Mouse (Mus musculus) left cerebral cortex, postnatal 36 days (tissue): ENCODE measurements around the gene Wwox. TPM values are rescaled to one million over a fixed set of nuclear protein-coding genes. Genes with fewer than 3 reads are reported as not detected.

Experiments used
- DNase-seq, 2 experiments: peaks; one replicate each; pipeline ENCODE4 v3.0.0; 2021 to 2022; ENCODE audit warnings: low spot score in 2 of 2, mixed read lengths in 1 of 2
- intact Hi-C: fragments of 180-260 bp; cut with DNase I; formaldehyde crosslinking; loops from one replicate; pipeline ENCODE4 v1.15.1; 2025
- total RNA-seq, 2 experiments: library from RNA; stranded (reverse); gene quantifications; 2 replicates each; pipeline ENCODE4 v1.2.3; 2021

The Wwox gene
- total RNA-seq, 2 experiments from 2014 or later = 13.3 to 16.5 TPM

DNA sequence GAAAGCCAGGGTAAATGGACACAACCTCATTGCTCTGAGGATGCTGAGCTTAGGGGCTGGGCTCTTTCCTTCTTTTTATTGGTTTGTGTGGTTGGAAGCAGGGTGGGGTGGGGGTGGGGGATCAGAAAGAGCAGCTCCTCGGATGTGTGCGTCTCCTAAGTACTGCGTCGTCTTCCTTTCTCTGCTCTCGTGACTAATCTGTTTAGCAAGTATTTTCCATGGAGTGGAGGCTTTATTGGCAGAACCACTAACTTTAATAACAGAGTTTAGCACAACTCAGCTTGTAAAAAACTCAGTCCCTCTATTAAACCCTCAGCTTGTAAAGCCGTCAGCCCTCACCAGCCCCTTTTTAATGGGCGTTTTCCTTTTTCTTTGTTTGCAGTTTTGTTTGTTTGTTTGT lies 762.3 kb downstream of the Wwox start:
- no peak for DNase-seq
- intact Hi-C loops = no loop called here

DNA sequence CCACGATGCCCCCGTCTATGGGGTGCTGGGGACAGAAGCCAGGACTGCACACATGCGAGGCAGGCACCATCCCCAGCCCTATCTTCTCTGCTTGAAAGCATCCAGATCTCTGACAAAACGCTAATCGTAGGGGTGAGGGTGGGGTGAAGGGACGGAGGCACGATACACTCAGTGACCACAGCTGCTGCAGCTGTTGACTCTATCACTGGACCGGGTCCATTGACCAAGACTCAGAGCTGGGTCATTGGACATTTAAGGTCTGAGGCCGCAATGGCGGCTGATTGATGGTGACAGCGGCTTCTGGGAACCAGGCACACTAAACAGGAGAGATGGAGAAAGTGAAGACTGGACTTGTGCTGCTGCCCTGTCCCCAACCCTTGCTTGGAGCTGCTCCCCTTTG lies 768.0 kb downstream of the Wwox start:
- DNase-seq = no peak
- intact Hi-C loops = no loop called here

- intact Hi-C loops = no loop called here
- no peak for DNase-seq
These were observed 769.1 kb downstream of the Wwox start for GRCm38 (mm10) chr8:115208415-115209192.

- intact Hi-C loops = no loop called here
- no peak for DNase-seq
These were observed 770.6 kb downstream of the Wwox start for GRCm38 (mm10) chr8:115210014-115210413.

DNA sequence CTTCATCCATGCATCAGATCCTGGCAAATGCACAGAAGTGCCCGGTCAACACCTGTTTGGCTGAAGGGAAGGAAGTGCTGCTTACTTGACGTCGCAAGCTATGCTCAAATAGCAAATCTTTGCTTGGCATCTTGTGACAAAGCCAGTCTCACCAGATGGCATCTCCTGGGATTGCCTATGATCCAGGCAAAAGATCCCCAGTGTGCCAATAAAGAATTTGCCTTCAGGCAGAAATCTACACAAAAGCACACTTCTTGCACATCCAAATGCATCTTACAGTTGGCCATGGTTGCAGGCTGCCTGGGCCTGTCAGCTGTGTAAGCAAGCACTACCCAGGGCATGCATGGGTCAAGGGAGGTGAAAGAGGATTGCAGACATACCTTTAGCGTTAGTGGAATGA lies 773.7 kb downstream of the Wwox start:
- intact Hi-C loops = no loop called here
- DNase-seq = no peak

DNA sequence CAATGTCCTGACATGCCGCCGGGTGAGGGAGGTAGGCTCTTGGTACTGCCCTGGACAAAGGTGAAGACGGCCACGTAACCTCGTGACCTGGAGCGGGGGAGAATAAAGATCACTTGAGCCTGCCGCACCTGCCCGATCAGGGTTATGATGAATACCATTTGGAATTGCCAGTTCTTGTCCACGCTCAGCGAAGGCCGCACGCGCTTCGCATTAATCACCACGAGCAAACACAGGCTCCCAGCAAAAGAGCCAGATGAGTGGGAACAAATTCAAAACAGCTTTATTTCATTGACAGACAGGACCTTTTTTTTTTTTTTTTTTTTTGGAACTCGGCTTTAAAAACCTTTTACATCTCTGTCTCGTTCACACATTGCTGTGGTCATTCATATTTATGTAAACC lies 775.4 kb downstream of the Wwox start:
- intact Hi-C loops = no loop called here
- no peak for DNase-seq

- no peak for DNase-seq
- intact Hi-C loops = no loop called here
These were observed 777.3 kb downstream of the Wwox start for GRCm38 (mm10) chr8:115216801-115217200.

- DNase-seq = no peak
- intact Hi-C loops = no loop called here
These were observed 783.1 kb downstream of the Wwox start for GRCm38 (mm10) chr8:115222545-115222944.

- no peak for DNase-seq
- intact Hi-C loops = no loop called here
These were observed 787.5 kb downstream of the Wwox start for GRCm38 (mm10) chr8:115226781-115227583.

DNA sequence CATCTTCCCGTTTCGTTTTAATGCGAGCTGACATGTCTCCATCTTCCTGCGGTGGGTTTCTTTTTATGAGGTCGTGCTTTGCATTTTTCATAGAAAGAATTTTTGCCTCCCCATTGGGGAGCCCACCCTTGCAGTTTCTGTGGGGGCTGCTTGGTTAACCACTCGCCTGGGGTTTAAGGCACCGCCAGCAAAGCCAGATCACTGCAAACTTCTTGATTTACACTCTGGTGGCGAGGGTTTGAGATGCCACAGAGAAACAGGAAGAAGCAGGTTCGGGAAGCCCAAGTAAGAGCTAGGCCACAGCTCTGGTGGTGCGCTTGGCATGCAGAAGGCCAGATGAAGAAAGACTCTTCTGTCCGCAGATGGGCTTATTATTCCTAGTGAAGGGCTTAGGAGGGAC lies 789.4 kb downstream of the Wwox start:
- no peak for DNase-seq
- intact Hi-C loops = no loop called here

- intact Hi-C loops = no loop called here
These were observed 794.6 kb downstream of the Wwox start for GRCm38 (mm10) chr8:115234068-115234467.

DNA sequence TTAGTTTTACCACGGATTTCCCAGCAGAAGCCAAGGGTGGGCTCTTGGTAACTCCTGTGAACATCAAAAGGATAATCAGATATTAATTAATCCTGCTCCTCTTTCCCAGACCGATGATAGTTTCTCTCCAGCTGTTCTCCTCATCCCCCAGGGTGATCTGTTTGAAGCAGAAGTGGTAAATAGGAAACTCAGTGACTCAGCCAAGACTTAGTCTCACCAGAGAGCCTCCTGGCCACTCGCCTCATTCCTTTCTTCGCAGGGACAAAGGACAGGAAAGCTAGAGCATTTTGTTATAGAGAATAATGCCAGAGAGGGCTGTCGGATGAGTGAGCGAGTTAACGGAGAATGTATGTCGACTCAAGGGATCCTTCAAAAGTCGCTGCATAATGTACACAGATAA lies 798.1 kb downstream of the Wwox start:
- intact Hi-C loops = no loop called here
- no peak for DNase-seq

More at GRCm38 (mm10) chr8:115234068-115234467, 794.6 kb downstream of the Wwox start:
- DNase-seq = no peak

DNA sequence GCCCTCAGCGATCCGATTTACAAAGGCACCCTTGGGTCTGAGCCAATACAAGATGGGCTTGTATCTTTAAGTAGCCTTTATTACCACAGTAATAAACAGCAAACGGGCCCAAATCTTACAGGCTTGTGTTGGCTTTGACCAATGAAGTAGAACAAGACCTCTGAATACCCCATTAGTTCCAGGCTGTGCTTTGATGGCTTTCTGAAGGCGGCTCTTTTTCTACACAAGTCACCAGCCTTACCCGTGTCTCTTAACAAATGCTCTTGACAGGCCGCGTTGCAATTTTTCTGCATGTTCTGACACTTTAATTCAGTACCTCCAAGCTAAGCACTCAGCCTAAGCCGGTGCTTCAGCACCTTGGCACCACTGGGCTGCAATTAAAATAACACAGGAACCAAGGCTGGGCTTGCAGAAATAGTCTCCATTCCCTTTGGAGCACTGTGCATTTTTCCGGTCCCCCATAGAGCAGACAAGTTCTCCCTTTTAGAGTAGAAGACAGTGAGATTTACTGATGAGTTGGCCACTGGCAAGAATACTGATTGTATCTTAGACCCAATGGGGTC lies 804.1 kb downstream of the Wwox start:
- no peak for DNase-seq
- intact Hi-C loops = no loop called here

- intact Hi-C loops = no loop called here
- peak in 1 of 2 experiments; percentile 6 for DNase-seq
These were observed 810.4 kb downstream of the Wwox start for GRCm38 (mm10) chr8:115249688-115250366.

DNA sequence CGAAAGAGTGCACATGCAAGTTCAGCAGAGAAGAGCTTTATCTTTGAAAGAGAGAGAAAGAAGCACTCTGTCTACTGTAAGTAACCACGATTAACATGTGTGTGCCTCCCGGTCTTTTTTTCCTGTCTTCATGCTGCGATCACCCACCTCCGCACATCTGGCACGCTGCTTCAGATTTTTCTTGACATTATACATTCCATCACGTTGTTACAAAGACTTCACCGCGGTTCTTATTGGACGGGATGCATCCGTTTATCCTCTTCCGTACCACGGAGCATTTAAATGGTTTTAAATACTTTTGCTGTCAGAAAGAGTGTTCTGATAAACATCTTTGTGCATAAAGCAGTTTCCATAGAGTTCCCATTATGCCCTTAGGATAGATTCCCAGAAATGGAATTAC lies 816.1 kb downstream of the Wwox start:
- intact Hi-C loops = no loop called here
- no peak for DNase-seq

GRCm38 (mm10) chr8:115257417-115257816 lies 818.0 kb downstream of the Wwox start:
- DNase-seq = no peak
- intact Hi-C loops = no loop called here

- intact Hi-C loops = loop anchor here (10.0 kb wide), 1 partner anchor 445 kb away; the partner anchor contains the start of gene Maf
- DNase-seq = no peak
These were observed 820.4 kb downstream of the Wwox start for GRCm38 (mm10) chr8:115259806-115260205.

DNA sequence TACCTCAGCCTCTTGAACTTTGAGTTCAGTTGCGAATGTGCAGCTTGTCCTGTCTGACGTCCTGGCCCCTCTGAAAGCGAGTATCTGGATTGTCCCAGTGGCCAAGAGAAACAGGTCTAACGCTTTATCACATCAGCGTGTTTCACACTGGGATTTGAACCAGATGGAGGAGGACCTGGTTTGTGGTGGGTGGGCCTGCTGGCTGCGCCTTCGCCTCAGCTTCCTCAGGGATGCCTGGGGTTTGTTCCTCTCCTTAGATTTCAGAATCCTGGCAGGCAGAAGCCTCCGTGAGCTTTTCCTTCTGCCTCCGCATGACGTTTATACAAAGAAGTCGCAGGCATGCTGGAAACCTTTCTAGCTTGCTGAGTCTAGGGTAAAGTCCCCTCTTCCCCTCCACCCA lies 827.7 kb downstream of the Wwox start:
- intact Hi-C loops = loop anchor here (10.0 kb wide), 1 partner anchor 438 kb away; the partner anchor contains the start of gene Maf

DNA sequence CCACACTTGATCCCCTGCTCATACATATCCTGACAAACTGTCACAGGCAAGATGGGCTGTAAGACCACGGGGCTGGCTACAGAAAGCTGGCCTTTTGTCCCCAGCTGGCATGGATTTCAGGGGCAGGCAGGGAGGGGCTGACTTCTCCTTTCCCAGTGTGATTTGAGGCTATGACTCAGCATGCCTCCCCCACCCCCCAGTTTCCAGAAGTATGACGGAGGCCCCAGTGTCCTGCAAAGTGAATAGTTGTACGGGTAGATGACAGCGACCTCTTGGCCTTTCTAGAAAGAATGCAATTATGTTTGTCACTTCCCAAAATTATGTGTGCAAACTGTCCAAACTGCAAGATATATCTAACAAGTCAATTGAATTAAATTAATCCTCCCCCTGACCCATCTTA lies 830.1 kb downstream of the Wwox start:
- DNase-seq = no peak
- intact Hi-C loops = loop anchor here (10.0 kb wide), 1 partner anchor 435 kb away; the partner anchor contains the start of gene Maf

More for the DNA sequence above, 827.7 kb downstream of the Wwox start:
- DNase-seq = no peak

- DNase-seq = no peak
- intact Hi-C loops = no loop called here
These were observed 834.5 kb downstream of the Wwox start for GRCm38 (mm10) chr8:115273976-115274375.
